Mouse (Mus musculus) megakaryocyte-erythroid progenitor cell, adult 5-6 weeks (primary cell): Measurements from ENCODE around the gene Rab44. TPM values are rescaled to one million over a fixed set of nuclear protein-coding genes. Genes with fewer than 3 reads are reported as not detected.
"Not testable (repeated sequence)": the region's sequence is repeated elsewhere in the genome, so short reads cannot be mapped to it uniquely, and the experiment has no call there.

Source experiments
- ATAC-seq: replicated peaks from 2 replicates; pipeline ENCODE4 v1.8.0; 2016; ENCODE audit warnings: mild to moderate bottlenecking, inconsistent platforms; ENCODE audit not compliant: severe bottlenecking, poor library complexity, low FRiP score, low TSS enrichment
- total RNA-seq, 2 experiments: library from RNA; stranded (forward) in 1 of 2; stranded (reverse) in 1 of 2; fragments of 200-1000, 215-1000 nt in 1 of 2; fragments of >200 nt in 1 of 2; fragmentation: Nextera tagmentation in 1 of 2; gene quantifications; 2 replicates each; pipeline ENCODE4 v1.2.3; 2014 to 2017

The Rab44 gene
- total RNA-seq, 2 experiments from 2014 or later, result 4.1 to 23.3 TPM

GRCm38 (mm10) chr17:29085266-29085665 lies 28.7 kb upstream of the Rab44 start:
- ATAC-seq, result no peak

- ATAC-seq, result no peak
Measured at GRCm38 (mm10) chr17:29086916-29087315, 27.0 kb upstream of the Rab44 start.

- ATAC-seq, result no peak
Measured at GRCm38 (mm10) chr17:29090776-29091175, 23.2 kb upstream of the Rab44 start, which contains the start of gene Cdkn1a. Cdkn1a (plus strand) TSS chr17:29090976.

- ATAC-seq, result no peak
Measured at GRCm38 (mm10) chr17:29091348-29091944, 22.5 kb upstream of the Rab44 start.

GRCm38 (mm10) chr17:29092497-29092896 lies 21.4 kb upstream of the Rab44 start:
- ATAC-seq, result no peak

GRCm38 (mm10) chr17:29093110-29093952 lies 20.6 kb upstream of the Rab44 start:
- peak; percentile 65 for ATAC-seq

GRCm38 (mm10) chr17:29093961-29094309 lies 20.0 kb upstream of the Rab44 start:
- ATAC-seq, result 0 out of 2 replicates have a peak, but pooled peaks have one; percentile 2

GRCm38 (mm10) chr17:29094310-29095181 lies 19.4 kb upstream of the Rab44 start:
- no peak for ATAC-seq

- ATAC-seq, result peak; percentile 70
Measured at GRCm38 (mm10) chr17:29095201-29095733, 18.7 kb upstream of the Rab44 start.

- ATAC-seq, result no peak
Measured at GRCm38 (mm10) chr17:29096245-29096644, 17.7 kb upstream of the Rab44 start.

GRCm38 (mm10) chr17:29096851-29097561 lies 16.9 kb upstream of the Rab44 start:
- ATAC-seq, result no peak

GRCm38 (mm10) chr17:29098291-29098690 lies 15.7 kb upstream of the Rab44 start:
- no peak for ATAC-seq

- ATAC-seq, result no peak
Measured at GRCm38 (mm10) chr17:29099076-29099475, 14.9 kb upstream of the Rab44 start.

GRCm38 (mm10) chr17:29100627-29101026 lies 13.3 kb upstream of the Rab44 start:
- no peak for ATAC-seq

- not testable (repeated sequence) for ATAC-seq
Measured at GRCm38 (mm10) chr17:29110356-29110755, 3.6 kb upstream of the Rab44 start.

GRCm38 (mm10) chr17:29111332-29111731 lies 2.6 kb upstream of the Rab44 start:
- 0 out of 2 replicates have a peak, but pooled peaks have one; percentile 37 for ATAC-seq

- no peak for ATAC-seq
Measured at GRCm38 (mm10) chr17:29116023-29116422, 2.1 kb downstream of the Rab44 start.

- no peak for ATAC-seq
Measured at GRCm38 (mm10) chr17:29117006-29117648, 3.2 kb downstream of the Rab44 start.

GRCm38 (mm10) chr17:29118057-29118456 lies 4.1 kb downstream of the Rab44 start:
- ATAC-seq, result no peak
